Mouse (Mus musculus): ENCODE data around the gene 2210016F16Rik.
A peak's percentile ranks its signal among the peaks of the same experiment; 100 is the strongest.
"Not testable (repeated sequence)": the region's sequence is repeated elsewhere in the genome, so short reads cannot be mapped to it uniquely, and the experiment has no call there.

2210016F16Rik gene

GRCm38 (mm10) chr13:58373153-58373470 lies 11.9 kb downstream of the 2210016F16Rik start:
- no peak for DNase-seq (ENCODE audit: low spot score in 2 of 2)

- DNase-seq (ENCODE audit: low spot score in 2 of 2), result no peak
Measured at GRCm38 (mm10) chr13:58372278-58373152, 12.5 kb downstream of the 2210016F16Rik start.

- DNase-seq (ENCODE audit: low spot score in 2 of 2), result no peak
Measured at GRCm38 (mm10) chr13:58368835-58369234, 16.2 kb downstream of the 2210016F16Rik start.

- DNase-seq (ENCODE audit: low spot score in 2 of 2), result no peak
Measured at GRCm38 (mm10) chr13:58367641-58368040, 17.4 kb downstream of the 2210016F16Rik start.

GRCm38 (mm10) chr13:58366373-58366772 lies 18.7 kb downstream of the 2210016F16Rik start:
- DNase-seq (ENCODE audit: low spot score in 2 of 2), result no peak

GRCm38 (mm10) chr13:58365179-58365578 lies 19.8 kb downstream of the 2210016F16Rik start:
- not testable (repeated sequence) for DNase-seq (ENCODE audit: low spot score in 2 of 2)

GRCm38 (mm10) chr13:58364353-58365175 lies 20.5 kb downstream of the 2210016F16Rik start:
- DNase-seq (ENCODE audit: low spot score in 2 of 2), result no peak

- no peak for DNase-seq (ENCODE audit: low spot score in 2 of 2)
Measured at GRCm38 (mm10) chr13:58359304-58359653, 25.7 kb downstream of the 2210016F16Rik start.

GRCm38 (mm10) chr13:58358629-58359303 lies 26.3 kb downstream of the 2210016F16Rik start, which contains the start of gene Kif27:
Gene Kif27 (minus strand): TSS chr13:58359122.
- peak; percentile 19 to 55 for DNase-seq (ENCODE audit: low spot score in 2 of 2)

- DNase-seq (ENCODE audit: low spot score in 2 of 2), result no peak
Measured at GRCm38 (mm10) chr13:58352996-58353395, 32.0 kb downstream of the 2210016F16Rik start.

- no peak for DNase-seq (ENCODE audit: low spot score in 2 of 2)
Measured at GRCm38 (mm10) chr13:58350606-58351005, 34.4 kb downstream of the 2210016F16Rik start.

GRCm38 (mm10) chr13:58344505-58344904 lies 40.5 kb downstream of the 2210016F16Rik start:
- DNase-seq (ENCODE audit: low spot score in 2 of 2), result peak in 1 of 2 experiments; percentile 22

GRCm38 (mm10) chr13:58337456-58337855 lies 47.6 kb downstream of the 2210016F16Rik start:
- DNase-seq (ENCODE audit: low spot score in 2 of 2), result no peak

GRCm38 (mm10) chr13:58334116-58334515 lies 50.9 kb downstream of the 2210016F16Rik start:
- no peak for DNase-seq (ENCODE audit: low spot score in 2 of 2)

All from left cerebral cortex, adult 9 months (tissue).